Mouse (Mus musculus): ENCODE measurements around the gene Nlrc3.

DNA sequence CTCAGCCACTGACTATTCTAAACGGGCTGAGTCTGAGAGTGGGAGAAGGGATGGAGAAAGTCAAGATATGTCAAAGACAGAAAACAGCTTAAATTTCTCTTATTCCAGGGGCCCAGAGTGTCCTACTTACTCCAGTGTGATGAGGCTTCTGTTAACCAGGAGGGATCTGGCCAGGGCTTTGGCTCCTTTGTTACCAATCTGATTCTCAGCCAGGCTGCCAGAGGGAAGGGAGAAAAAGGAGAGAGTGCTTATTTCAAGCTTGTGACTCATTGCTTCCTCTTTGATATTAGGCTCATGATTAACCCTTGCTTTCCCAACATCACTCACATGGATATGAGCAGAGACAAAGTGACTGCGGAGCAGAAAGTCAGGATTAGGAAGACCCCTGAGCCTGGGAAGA, 17.2 kb downstream of the Nlrc3 start:
- TF ChIP-seq CTCF (IDR thresholded peaks at IDR 0.05; ENCODE audit: insufficient read depth, low read depth, low read length), result no peak
- no peak for TF ChIP-seq POLR2A (IDR thresholded peaks at IDR 0.05; ENCODE audit: insufficient read depth, low read depth, low read length)

Measured in olfactory bulb, adult 2 months (tissue).